Mouse (Mus musculus) thymus, postnatal 4 days (tissue): Measurements from ENCODE around the gene Serpinb3b.
"Not testable (repeated sequence)": the region's sequence is repeated elsewhere in the genome, so short reads cannot be mapped to it uniquely, and the experiment has no call there.

ENCODE experiments used
- DNase-seq: peaks from one replicate; pipeline ENCODE4 v3.0.0; 2021

Gene Serpinb3b

DNA sequence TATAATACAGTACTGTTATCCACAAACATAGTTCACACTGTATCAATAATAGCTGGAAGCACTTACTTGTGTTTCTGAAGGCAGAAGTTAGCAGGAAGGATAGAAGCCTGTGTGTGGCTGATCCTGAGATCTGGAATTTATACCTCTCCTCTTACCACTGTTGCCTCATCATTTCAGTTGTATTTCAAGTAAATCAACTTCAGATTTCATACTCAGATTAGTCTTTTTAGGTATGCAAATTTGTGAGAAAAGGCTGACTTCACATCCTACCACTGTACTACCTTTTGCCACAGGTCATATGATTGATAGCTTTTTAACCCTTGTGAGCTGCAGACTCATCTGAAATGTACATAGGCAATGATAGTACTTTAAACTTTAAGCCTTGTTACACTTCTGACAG lies at the start of gene Serpinb3b, which contains the start of gene Serpinb3c:
TSS of gene Serpinb3b (minus strand) at position 101 of the 400 bp plus-strand sequence.
TSS of gene Serpinb3c (minus strand) at position 111 of the 400 bp plus-strand sequence.
- DNase-seq: not testable (repeated sequence)

GRCm38 (mm10) chr1:107243170-107243569 lies 35.0 kb downstream of the Serpinb3b start:
- DNase-seq: not testable (repeated sequence)

- not testable (repeated sequence) for DNase-seq
Measured at GRCm38 (mm10) chr1:107217276-107217675, 60.9 kb downstream of the Serpinb3b start.

DNA sequence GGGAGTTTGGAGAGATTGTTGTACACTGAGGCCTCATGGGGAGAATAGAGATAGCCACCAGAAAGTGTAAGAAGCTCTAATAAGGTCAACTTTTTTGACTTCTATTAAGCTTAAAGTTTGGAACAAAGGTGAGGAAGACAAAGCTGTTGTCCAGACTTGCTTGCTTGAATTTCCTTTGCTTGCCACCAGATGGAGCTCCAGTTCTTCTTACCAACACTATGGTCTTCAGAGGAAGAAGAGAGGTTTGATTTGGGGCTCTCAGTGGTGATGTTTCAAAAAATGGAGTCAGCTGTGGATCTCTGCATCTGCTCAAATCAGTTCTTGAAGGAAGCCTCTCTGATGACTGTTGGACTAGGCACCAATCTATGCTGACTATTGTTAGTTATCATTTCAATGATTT lies 150.7 kb downstream of the Serpinb3b start:
- not testable (repeated sequence) for DNase-seq
